In the genomic region with DNA sequence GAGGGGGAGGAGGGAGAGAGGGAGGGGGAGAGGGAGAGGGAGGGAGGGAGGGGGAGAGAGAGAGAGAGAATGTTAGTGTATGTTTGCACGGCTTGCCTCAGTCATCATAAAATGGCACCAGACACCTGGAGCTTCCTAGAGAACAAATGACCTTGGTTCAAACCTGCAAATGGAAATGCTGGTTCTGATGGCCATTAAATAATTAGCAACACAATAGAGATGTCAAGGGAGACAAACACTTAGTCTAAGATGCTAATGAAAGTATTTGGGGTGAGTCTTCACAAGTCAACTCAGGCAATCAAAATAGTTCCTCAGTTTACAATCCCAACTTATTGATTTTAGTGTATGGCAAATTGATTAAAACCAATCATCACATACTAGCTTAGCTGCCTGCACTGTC, we compare ENCODE assay signal across 27 mouse cellular contexts.
"Had no signal": no experiment of that assay in that cellular context is flagged by ENCODE, and none has a peak within 500 bp of the region (broad histone marks: within the 10 kb centered on the region; RNA-seq: fewer than 3 reads in every experiment).

No protein-coding gene starts in this region.

- H3K36me3 ChIP-seq: heart, embryonic 10.5 days; heart, embryonic 13.5 days; heart, embryonic 15.5 days; hindbrain, embryonic 10.5 days; hindbrain, embryonic 12.5 days; intestine, embryonic 15.5 days; limb, embryonic 10.5 days; limb, embryonic 12.5 days; liver, embryonic 13.5 days; liver, embryonic 15.5 days had no signal

- ATAC-seq: hindbrain, embryonic 16.5 days; inflammation-experienced regulatory T-cells, adult 6 months; intestine, embryonic 15.5 days; intestine, postnatal 0 days had no signal

- H3K4me3 ChIP-seq: heart, embryonic 10.5 days; heart, embryonic 13.5 days; heart, embryonic 15.5 days; hindbrain, embryonic 10.5 days; hindbrain, embryonic 12.5 days; intestine, embryonic 15.5 days; layer of hippocampus, adult 2 months; left cerebral cortex, adult 2 months; limb, embryonic 10.5 days; limb, embryonic 12.5 days; liver, embryonic 13.5 days; liver, embryonic 15.5 days had no signal

- H3K9me3 ChIP-seq: heart, embryonic 10.5 days; heart, embryonic 13.5 days; heart, embryonic 15.5 days; hindbrain, embryonic 10.5 days; hindbrain, embryonic 12.5 days; intestine, embryonic 15.5 days; limb, embryonic 10.5 days; limb, embryonic 12.5 days; liver, embryonic 13.5 days; liver, embryonic 15.5 days had no signal

- H3K27ac ChIP-seq: heart, embryonic 10.5 days; heart, embryonic 13.5 days; heart, embryonic 15.5 days; hindbrain, embryonic 10.5 days; hindbrain, embryonic 12.5 days; hindbrain, embryonic 14.5 days; intestine, embryonic 15.5 days; layer of hippocampus, adult 2 months; left cerebral cortex, adult 2 months; limb, embryonic 10.5 days; limb, embryonic 12.5 days; liver, embryonic 13.5 days; liver, embryonic 15.5 days had no signal

- H3K27me3 ChIP-seq: heart, embryonic 13.5 days; heart, embryonic 15.5 days; hindbrain, embryonic 12.5 days; intestine, embryonic 15.5 days; limb, embryonic 12.5 days; liver, embryonic 13.5 days; liver, embryonic 15.5 days had no signal

- H3K4me2 ChIP-seq: heart, embryonic 13.5 days; heart, embryonic 15.5 days; hindbrain, embryonic 12.5 days; hindbrain, embryonic 14.5 days; intestine, embryonic 15.5 days; limb, embryonic 12.5 days; liver, embryonic 11.5 days; liver, embryonic 13.5 days; liver, embryonic 15.5 days had no signal

- DNase-seq: gastrocnemius, postnatal 25 days; heart, adult 18-20 months; heart, postnatal 14 days; heart, postnatal 4 days; kidney, adult 18-20 months; kidney, adult 8-10 months; kidney, postnatal 10 days; kidney, postnatal 25 days; kidney, postnatal 4 days; liver; liver, embryonic 13.5 days had no signal

- H3K9ac ChIP-seq: heart, embryonic 13.5 days; heart, embryonic 15.5 days; hindbrain, embryonic 12.5 days; hindbrain, embryonic 14.5 days; intestine, embryonic 15.5 days; limb, embryonic 12.5 days; liver, embryonic 13.5 days; liver, embryonic 15.5 days had no signal

- H3K4me1 ChIP-seq: heart, embryonic 10.5 days; heart, embryonic 13.5 days; heart, embryonic 15.5 days; hindbrain, embryonic 10.5 days; hindbrain, embryonic 12.5 days; intestine, embryonic 15.5 days; limb, embryonic 10.5 days; limb, embryonic 12.5 days; liver, embryonic 13.5 days; liver, embryonic 15.5 days had no signal
